Mouse (Mus musculus) limb, embryonic 15.5 days (tissue): ENCODE measurements around the gene F12. TPM values are rescaled to one million over a fixed set of nuclear protein-coding genes. Genes with fewer than 3 reads are reported as not detected.
A peak's percentile ranks its signal among the peaks of the same experiment; 100 is the strongest.

ENCODE experiments used
- ATAC-seq: fragments of 200-750 bp; cut with Nextera tagmentation; 2 replicates; pipeline ENCODE4 v1.8.0; 2017; ENCODE audit warnings: low read depth, moderate TSS enrichment; ENCODE audit not compliant: insufficient number of reproducible peaks, low FRiP score, low TSS enrichment
- H3K27ac ChIP-seq: fragments of 300-500 bp; sonication (generic); 2 replicates; pipeline ENCODE4 v1.5.1; 2015; ENCODE audit warnings: moderate library complexity, mild to moderate bottlenecking, inconsistent platforms
- H3K27me3 ChIP-seq: fragments of 300-500 bp; sonication (generic); 2 replicates; pipeline ENCODE4 v1.6.1; 2015; ENCODE audit warnings: inconsistent platforms
- H3K36me3 ChIP-seq: fragments of 300-500 bp; sonication (generic); 2 replicates; pipeline ENCODE4 v1.6.1; 2015; ENCODE audit warnings: inconsistent platforms
- H3K4me1 ChIP-seq: fragments of 300-500 bp; sonication (generic); 2 replicates; pipeline ENCODE4 v1.6.1; 2015; ENCODE audit warnings: inconsistent platforms
- H3K4me2 ChIP-seq: fragments of 300-500 bp; sonication (generic); 2 replicates; pipeline ENCODE4 v1.6.1; 2015; ENCODE audit warnings: mild to moderate bottlenecking, inconsistent platforms
- H3K4me3 ChIP-seq: fragments of 300-500 bp; sonication (generic); 2 replicates; pipeline ENCODE4 v1.5.1; 2015; ENCODE audit warnings: mild to moderate bottlenecking, inconsistent platforms
- H3K9ac ChIP-seq: fragments of 300-500 bp; sonication (generic); 2 replicates; pipeline ENCODE4 v1.6.1; 2015; ENCODE audit warnings: inconsistent platforms
- H3K9me3 ChIP-seq: fragments of 300-500 bp; sonication (generic); 2 replicates; pipeline ENCODE4 v1.6.1; 2016; ENCODE audit warnings: inconsistent platforms
- WGBS: fragments of 180-500 bp; shearing (Covaris S2); methylation state at CpG from one replicate; pipeline ENCODE4 v1.1.7; 2015; 5-methylcytosine and 5-hydroxymethylcytosine counted together
- polyA plus RNA-seq: library from polyadenylated mRNA; unstranded; fragments of >200 nt; fragmentation: Nextera tagmentation; extraction: Ambion mirVana; gene quantifications from 2 replicates; pipeline ENCODE4 v1.2.1, GENCODE M21; 2015

F12 gene
- polyA plus RNA-seq, 1 experiment from 2014 or later, result 0.17 TPM

DNA sequence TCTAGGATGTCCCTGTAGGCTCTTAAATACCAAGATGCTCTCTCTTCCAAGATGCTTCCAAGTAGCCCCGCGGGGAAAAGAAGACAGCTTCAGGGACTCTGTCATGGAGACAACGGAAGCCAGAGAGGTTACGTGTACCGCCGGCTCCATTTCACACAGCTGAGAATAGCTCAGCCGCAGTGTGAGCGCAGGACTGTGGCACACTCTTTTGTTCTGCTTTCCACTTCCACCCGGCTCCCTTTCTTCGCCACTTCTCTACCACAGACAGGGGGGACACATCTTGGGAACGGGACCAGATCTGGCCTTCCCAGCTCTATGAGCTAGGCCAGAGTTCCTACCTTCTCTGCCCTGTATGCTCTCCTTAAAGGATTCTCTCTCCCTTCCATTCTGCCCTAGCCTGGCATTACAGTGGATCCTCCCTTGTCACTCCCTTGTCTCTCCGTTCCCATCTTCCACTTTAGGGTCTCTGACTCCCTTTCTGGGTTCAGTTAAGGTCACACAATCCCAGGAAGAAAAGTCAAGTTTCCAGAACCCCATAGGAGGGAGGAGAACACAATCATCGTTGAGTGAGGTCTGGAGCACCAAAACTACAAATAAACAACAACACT, 20.7 kb downstream of the F12 start:
- H3K4me2 ChIP-seq, result 0 out of 2 replicates have a peak overlapping the region, but pooled peaks have one; percentile 26
- 72% methylated on average over 13 of the region's 13 CpGs for WGBS
- no peak overlapping the region for H3K9ac ChIP-seq
- H3K9me3 ChIP-seq, result no peaks in the 10 kb centered on the region
- 0 out of 2 replicates have a peak overlapping the region, but pooled peaks have one; percentile 6 for H3K27ac ChIP-seq
- H3K36me3 ChIP-seq, result no peaks in the 10 kb centered on the region
- peaks cover 10% of the 10 kb centered on the region for H3K4me1 ChIP-seq
- H3K4me3 ChIP-seq, result no peak overlapping the region
- ATAC-seq, result no peak
- H3K27me3 ChIP-seq, result peaks cover 9% of the 10 kb centered on the region; the same call in 1 of the 2 replicates

DNA sequence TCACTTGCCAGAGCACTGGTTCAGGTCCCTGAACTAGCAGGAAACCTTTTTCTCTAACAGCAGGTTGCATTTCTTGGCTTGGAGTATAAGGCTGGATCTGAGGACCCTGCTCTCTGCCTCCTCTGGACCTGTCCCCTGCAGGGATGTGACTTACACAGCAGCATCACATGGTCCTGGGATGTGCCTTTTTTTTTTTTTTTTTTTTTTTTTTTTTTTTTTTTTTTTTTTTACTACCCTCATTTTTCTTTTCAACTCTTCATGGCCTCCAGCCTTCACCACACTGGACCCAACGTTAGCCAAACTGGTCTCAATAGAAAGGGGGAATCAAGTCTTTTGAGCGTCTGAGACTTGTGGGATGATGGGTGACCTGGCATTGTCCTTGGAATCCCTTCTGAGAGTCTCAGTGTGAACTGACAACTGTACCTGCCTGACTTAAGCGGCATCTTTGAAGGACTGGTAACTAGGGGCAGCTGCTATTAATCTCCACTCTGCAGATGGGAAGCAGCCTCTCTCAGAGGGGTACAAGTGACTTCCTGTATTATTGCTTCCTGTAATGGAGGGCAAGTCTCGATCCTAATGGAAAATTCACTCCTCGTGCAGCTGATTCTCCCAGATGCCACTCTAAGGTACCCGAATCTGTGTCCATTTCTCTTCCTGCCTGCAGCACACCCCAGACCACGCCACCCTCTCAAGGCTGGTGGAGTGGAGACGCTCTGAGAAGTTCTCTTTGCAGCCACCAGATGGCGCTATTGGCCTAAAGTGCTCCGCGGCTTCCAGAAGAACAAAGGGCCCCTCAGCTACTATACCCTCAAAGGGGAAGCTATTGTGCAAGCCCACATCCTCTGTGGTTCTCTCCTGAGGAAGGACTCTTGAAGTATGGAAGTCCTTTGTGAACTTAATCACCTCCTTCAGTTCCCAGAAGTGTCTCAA, 21.5 kb downstream of the F12 start:
- Histone ChIP-seq H3K27me3 (peaks cover 9% of the 10 kb centered on the region; the same call in 1 of the 2 replicates), H3K27ac (0 out of 2 replicates have a peak overlapping the region, but pooled peaks have one; percentile 7), H3K36me3 (no peaks in the 10 kb centered on the region), H3K9ac (no peak overlapping the region), H3K9me3 (no peaks in the 10 kb centered on the region), H3K4me3 (no peak overlapping the region), H3K4me1 (peaks cover 10% of the 10 kb centered on the region), H3K4me2 (peak overlapping the region; percentile 26; the same call in 1 of the 2 replicates)
- ATAC-seq, result peak; percentile 70
- WGBS, result 7% methylated on average over 11 of the region's 11 CpGs

DNA sequence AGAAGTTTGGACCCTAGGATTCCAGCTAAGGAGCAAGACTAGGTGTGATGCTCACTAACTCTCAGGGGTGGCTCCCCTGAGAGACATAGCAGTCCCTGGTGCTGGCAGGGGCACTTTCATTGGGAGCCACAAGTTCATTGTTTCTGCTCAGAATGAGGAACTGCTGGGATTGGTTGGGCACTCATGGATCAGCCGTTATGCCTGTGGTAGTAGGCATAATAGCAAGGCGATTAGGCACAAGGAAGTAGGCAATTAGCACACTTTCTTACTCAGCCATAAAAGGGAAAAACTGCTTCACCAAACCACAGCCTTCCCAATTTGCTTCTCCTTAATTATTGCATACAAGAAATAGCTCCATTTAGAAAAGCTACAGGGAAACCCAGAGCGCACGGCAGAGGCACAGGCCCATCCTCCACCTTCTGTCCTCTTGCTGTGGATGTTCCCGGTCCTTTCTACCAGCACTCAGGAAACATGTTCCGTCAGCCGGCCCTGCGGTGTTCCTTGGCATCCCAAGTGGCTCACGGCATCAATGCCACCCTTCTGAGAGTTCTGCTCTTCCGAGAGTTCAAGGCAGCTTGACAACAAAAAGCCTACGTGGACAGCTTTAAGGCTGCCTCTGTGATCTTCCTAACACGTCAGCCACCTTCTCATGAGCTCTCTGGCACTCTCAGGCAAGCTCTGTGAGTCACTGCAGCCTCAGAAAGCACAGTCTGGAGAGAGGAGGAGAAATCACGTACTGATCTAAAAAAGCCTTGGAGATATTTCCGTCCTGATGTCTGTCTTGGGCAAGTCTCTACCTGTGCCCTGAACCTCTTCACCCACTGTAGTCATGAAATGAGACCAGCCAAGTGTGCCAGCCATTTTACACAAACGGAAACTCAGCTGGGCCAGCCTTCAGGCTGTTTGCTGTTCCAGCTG, 22.4 kb downstream of the F12 start:
- Histone ChIP-seq H3K9ac (no peak overlapping the region), H3K9me3 (no peaks in the 10 kb centered on the region), H3K4me1 (peaks cover 10% of the 10 kb centered on the region), H3K27ac (0 out of 2 replicates have a peak overlapping the region, but pooled peaks have one; percentile 7), H3K4me2 (no peak overlapping the region), H3K27me3 (peaks cover 9% of the 10 kb centered on the region; the same call in 1 of the 2 replicates), H3K4me3 (no peak overlapping the region), H3K36me3 (no peaks in the 10 kb centered on the region)
- no peak for ATAC-seq
- 60% methylated on average over 15 of the region's 15 CpGs for WGBS

DNA sequence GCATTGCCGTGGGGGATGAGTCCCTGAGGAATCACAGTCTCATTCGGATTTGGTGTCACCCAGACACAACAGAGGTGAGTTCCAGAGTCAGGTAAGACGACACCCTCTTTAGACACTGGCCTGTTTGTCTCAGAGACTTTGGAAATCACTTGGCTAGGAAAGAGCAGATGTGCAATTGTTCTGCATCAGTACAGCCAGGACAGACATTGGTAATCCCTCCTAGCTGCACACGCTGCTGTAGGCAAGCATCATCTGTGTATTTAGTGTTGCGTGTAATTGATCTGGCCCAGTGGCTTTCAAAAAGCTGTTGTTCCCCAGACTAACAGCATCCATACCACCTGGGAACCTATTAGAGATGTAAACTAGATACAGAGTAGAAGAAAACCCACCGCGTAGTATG, 23.3 kb downstream of the F12 start:
- WGBS, result 76% methylated on average over 7 of the region's 7 CpGs
- ATAC-seq, result no peak
- Histone ChIP-seq H3K27ac (no peak overlapping the region), H3K9me3 (no peaks in the 10 kb centered on the region), H3K4me1 (peaks cover 10% of the 10 kb centered on the region), H3K4me2 (no peak overlapping the region), H3K36me3 (no peaks in the 10 kb centered on the region), H3K27me3 (peaks cover 9% of the 10 kb centered on the region; the same call in 1 of the 2 replicates), H3K9ac (no peak overlapping the region), H3K4me3 (no peak overlapping the region)

DNA sequence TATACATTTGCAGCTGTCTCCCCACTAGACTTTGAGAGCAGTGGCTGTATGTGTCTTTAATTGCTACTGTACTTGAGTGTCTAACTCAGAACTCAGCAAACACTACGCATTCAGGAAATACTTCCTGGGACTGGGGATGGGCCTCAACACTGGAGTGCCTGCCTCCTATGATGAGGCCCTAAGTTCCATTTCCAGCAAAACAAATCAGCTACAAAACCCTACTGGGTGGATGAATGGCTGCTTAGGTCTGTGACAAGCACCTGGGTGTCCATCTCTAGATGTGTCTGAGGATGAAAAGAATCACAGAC, 26.6 kb downstream of the F12 start:
- Histone ChIP-seq H3K4me3 (no peak overlapping the region), H3K36me3 (no peaks in the 10 kb centered on the region), H3K27ac (no peak overlapping the region), H3K4me1 (0 out of 2 replicates have a peak, but pooled peaks cover under 1% of the 10 kb centered on the region), H3K27me3 (peaks cover 9% of the 10 kb centered on the region), H3K9ac (no peak overlapping the region), H3K4me2 (no peak overlapping the region), H3K9me3 (no peaks in the 10 kb centered on the region)
- whole genome bisulfite sequencing, result 79% methylated on average over 1 of the region's 1 CpGs
- ATAC-seq, result no peak

DNA sequence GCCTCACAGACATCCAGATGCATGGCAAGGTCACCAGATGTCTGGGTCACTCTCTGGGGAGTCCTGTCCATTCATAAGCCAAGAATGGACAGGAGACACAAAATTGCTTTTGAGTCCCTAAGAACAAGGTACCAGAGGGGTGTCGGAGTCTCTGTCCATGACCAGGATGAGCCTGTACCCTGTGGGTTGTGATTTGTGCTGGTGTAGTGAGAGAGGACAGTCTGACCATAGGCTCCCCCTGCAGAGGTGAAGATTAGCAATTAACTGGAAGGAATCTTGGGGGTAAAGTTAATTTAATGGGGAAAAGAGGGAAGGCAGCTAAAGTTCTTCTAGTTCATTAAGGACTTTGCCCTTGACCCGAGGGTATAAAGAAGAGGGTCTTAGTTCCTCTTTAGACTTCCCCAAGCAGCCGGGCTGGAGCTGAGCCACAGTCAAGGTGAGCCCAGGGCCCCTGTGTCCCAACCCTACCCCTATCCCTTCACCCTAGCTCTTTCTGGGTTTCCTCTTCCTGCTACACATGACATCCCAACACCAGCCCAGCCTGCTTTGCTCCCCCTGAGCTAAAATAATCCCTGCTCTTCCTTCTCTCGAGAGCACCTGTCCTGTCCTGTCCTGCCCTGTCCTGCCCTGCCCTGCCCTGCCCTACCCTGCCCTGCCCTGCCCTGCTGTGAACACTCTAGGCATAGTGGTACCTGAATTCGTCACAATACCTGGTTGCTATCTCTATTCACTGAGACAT, 27.1 kb downstream of the F12 start:
- Histone ChIP-seq H3K27ac (no peak overlapping the region), H3K36me3 (no peaks in the 10 kb centered on the region), H3K4me3 (no peak overlapping the region), H3K9ac (no peak overlapping the region), H3K9me3 (no peaks in the 10 kb centered on the region), H3K4me2 (no peak overlapping the region), H3K4me1 (no peaks in the 10 kb centered on the region), H3K27me3 (peaks cover 9% of the 10 kb centered on the region)
- WGBS, result 62% methylated on average over 5 of the region's 5 CpGs
- ATAC-seq, result no peak

DNA sequence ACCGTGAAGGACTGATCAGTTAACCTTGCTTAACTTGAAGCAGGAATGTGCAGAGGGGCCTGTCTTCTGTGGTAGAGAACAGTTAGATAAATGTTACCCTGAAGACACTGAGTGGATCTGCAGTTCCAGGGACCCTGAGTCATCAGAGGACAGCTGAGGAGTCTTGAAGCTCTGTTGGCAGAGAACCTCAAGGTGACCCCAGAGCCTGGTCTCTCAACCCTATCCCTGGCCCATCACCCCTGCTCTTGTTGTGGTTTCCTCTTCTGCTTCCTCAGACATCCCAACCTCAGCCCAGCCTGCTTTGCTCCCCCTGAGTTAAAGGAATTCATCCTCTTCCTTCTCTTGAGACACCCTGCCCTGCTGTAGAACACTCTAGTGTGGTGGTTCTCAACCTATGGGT, 28.5 kb downstream of the F12 start, which contains the start of gene Slc34a1:
TSS of gene Slc34a1 (plus strand) at position 100 of the 400 bp plus-strand sequence.
- Histone ChIP-seq H3K27ac (no peak within 1 kb of the TSS), H3K4me1 (no peaks in the 10 kb centered on the region), H3K4me2 (no peak within 1 kb of the TSS), H3K27me3 (peaks cover 3% of the 10 kb centered on the region; the same call in 1 of the 2 replicates), H3K9ac (no peak within 1 kb of the TSS), H3K4me3 (no peak within 1 kb of the TSS), H3K9me3 (no peaks in the 10 kb centered on the region), H3K36me3 (no peaks in the 10 kb centered on the region)
- 83% methylated on average over 1 of the region's 1 CpGs for WGBS
- ATAC-seq, result no peak

DNA sequence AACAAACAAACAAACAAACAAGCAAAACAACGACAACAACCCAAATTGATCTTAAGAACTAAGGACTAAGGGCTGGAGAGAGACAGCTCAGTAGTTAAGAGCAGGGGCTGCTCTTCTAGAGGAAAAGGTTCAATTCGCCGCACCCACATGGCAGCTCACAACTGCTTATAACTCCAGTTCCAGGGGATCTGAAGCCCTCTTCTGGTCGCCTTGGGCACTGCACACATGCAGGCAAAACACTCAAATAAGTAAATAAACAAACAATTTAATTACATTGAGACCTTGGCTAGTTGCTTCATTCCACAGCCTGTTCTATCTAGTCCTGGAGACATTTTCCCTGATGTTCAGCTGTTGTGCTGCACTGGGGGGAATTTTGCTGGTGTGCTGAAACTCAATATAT, 33.7 kb downstream of the F12 start:
- Histone ChIP-seq H3K4me1 (no peaks in the 10 kb centered on the region), H3K4me2 (no peak overlapping the region), H3K9ac (no peak overlapping the region), H3K36me3 (no peaks in the 10 kb centered on the region), H3K27me3 (no peaks in the 10 kb centered on the region; the same call in 1 of the 2 replicates), H3K27ac (no peak overlapping the region), H3K4me3 (no peak overlapping the region), H3K9me3 (no peaks in the 10 kb centered on the region)
- WGBS, result 66% methylated on average over 4 of the region's 4 CpGs
- ATAC-seq, result no peak

DNA sequence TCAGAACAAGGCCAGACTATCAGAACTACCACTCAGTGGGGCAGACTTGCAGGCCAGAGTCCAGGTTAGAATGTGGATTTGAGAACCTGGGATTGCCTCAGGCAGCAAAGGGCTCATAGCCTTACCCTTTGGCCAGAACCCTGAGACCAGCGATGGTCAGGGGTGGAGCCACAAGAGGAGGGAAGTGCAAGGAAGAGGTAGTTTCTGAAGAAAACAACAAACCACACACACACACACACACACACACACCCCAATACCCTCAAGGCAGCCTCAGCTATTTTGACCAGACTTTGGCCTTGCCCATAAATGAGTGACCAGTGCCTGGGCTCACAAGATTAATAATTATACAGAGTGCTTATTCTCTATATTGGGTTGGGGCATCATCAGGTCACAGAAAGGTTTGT, 35.0 kb downstream of the F12 start:
- H3K9ac ChIP-seq, result no peak overlapping the region
- H3K4me2 ChIP-seq, result no peak overlapping the region
- H3K27ac ChIP-seq, result no peak overlapping the region
- H3K4me1 ChIP-seq, result no peaks in the 10 kb centered on the region
- no peaks in the 10 kb centered on the region for H3K36me3 ChIP-seq
- no peak for ATAC-seq
- WGBS, result 75% methylated on average over 1 of the region's 1 CpGs
- no peaks in the 10 kb centered on the region for H3K9me3 ChIP-seq
- H3K4me3 ChIP-seq, result no peak overlapping the region
- no peaks in the 10 kb centered on the region; the same call in 1 of the 2 replicates for H3K27me3 ChIP-seq

DNA sequence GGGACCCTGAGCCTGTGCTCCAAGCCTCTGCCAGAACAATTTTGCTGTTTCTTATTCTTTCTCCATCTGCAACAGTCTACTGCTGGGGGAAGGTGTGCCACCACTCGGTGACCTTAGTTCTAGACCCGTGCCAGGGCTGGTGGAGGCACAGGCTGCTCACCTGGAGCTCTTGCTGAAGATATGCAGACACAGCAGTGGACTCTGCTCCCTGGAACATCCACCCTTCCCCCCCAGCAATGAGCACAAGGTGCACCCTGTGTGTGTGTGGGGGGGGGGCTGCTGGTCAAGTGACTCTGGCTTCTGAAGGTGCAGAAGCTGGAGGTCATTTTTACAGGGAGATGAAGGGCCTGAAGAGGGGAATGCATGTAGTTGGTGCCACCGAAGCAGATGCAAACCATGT, 35.9 kb downstream of the F12 start:
- no peak overlapping the region for H3K9ac ChIP-seq
- WGBS, result 78% methylated on average over 3 of the region's 3 CpGs
- no peaks in the 10 kb centered on the region for H3K9me3 ChIP-seq
- no peak overlapping the region for H3K4me2 ChIP-seq
- no peak overlapping the region for H3K27ac ChIP-seq
- no peaks in the 10 kb centered on the region for H3K27me3 ChIP-seq
- H3K4me3 ChIP-seq, result no peak overlapping the region
- H3K36me3 ChIP-seq, result no peaks in the 10 kb centered on the region
- no peaks in the 10 kb centered on the region for H3K4me1 ChIP-seq
- ATAC-seq, result no peak

DNA sequence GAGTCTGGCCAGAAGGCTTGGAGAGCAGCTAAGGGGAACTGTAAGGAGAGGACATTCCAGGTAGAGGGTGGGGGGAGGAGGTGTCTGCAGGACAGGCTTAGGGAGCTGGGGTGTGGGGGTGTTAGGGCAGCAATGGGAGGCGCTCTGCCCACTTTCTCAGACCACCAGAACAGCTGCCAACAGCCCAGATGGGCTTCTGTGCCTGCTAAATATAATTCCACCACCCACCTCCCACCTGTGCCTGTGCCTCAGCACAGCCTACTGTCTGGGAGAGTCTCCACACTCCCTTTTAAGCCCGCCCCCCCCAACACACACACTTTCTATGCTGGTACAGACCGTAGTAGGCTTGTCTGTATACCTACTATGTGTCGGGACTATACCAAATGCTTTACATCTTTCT, 44.8 kb downstream of the F12 start:
- peaks cover 47% of the 10 kb centered on the region for H3K27me3 ChIP-seq
- peaks cover 9% of the 10 kb centered on the region; the same call in 1 of the 2 replicates for H3K4me1 ChIP-seq
- no peaks in the 10 kb centered on the region for H3K9me3 ChIP-seq
- no peak overlapping the region for H3K4me3 ChIP-seq
- no peak overlapping the region for H3K9ac ChIP-seq
- H3K4me2 ChIP-seq, result no peak overlapping the region
- ATAC-seq, result no peak
- H3K27ac ChIP-seq, result no peak overlapping the region
- no peaks in the 10 kb centered on the region for H3K36me3 ChIP-seq
- 78% methylated on average over 4 of the region's 4 CpGs for WGBS
